Comparison of ENCODE assay signal across 10 mouse cellular contexts in genomic region chr11:114419002-114419401, GRCm38 (mm10).
DNase-seq lines count a peak whose midpoint lies in the region; ATAC-seq and TF ChIP-seq lines count a peak whose summit lies in the region.
"Had no signal": no experiment of that assay in that cellular context is flagged by ENCODE, and none has a peak within 500 bp of the region (broad histone marks: within the 10 kb centered on the region; RNA-seq: fewer than 3 reads in every experiment).

No protein-coding gene starts in this region.

- no peak for ATAC-seq in intestine, postnatal 0 days
- no peak for ATAC-seq in intestine, embryonic 16.5 days

- no peak overlapping the region for H3K9ac ChIP-seq in intestine, postnatal 0 days (ENCODE audit: low read depth, low read length)
- no peak overlapping the region for H3K9ac ChIP-seq in intestine, embryonic 16.5 days (ENCODE audit: low read depth, low read length)
- H3K9ac ChIP-seq: liver, embryonic 15.5 days had no signal

- 83% methylated on average over 7 of the region's 7 CpGs for WGBS in intestine, postnatal 0 days
- WGBS in intestine, embryonic 16.5 days, result 85% methylated on average over 7 of the region's 7 CpGs
- 79% methylated on average over 7 of the region's 7 CpGs for WGBS in midbrain, embryonic 10.5 days

- no peaks in the 10 kb centered on the region for H3K36me3 ChIP-seq in intestine, postnatal 0 days (ENCODE audit: control insufficient read depth, insufficient read depth)
- H3K36me3 ChIP-seq in intestine, embryonic 16.5 days (ENCODE audit: control insufficient read depth, insufficient read depth, low read length), result no peaks in the 10 kb centered on the region
- no peaks in the 10 kb centered on the region for H3K36me3 ChIP-seq in midbrain, embryonic 10.5 days
- H3K36me3 ChIP-seq: liver, embryonic 15.5 days had no signal

- H3K9me3 ChIP-seq in intestine, postnatal 0 days (ENCODE audit: control insufficient read depth), result no peaks in the 10 kb centered on the region
- H3K9me3 ChIP-seq in intestine, embryonic 16.5 days (ENCODE audit: control insufficient read depth, low read length), result no peaks in the 10 kb centered on the region
- H3K9me3 ChIP-seq in midbrain, embryonic 10.5 days (replicated peaks), result no peaks in the 10 kb centered on the region
- H3K9me3 ChIP-seq: liver, embryonic 15.5 days had no signal

- no peak overlapping the region for H3K4me3 ChIP-seq in intestine, postnatal 0 days (ENCODE audit: low read depth, low read length)
- H3K4me3 ChIP-seq in intestine, embryonic 16.5 days (ENCODE audit: low read length), result no peak overlapping the region
- no peak overlapping the region for H3K4me3 ChIP-seq in midbrain, embryonic 10.5 days
- H3K4me3 ChIP-seq: liver, embryonic 15.5 days had no signal

- H3K27me3 ChIP-seq in intestine, postnatal 0 days (replicated peaks; ENCODE audit: control insufficient read depth, insufficient read depth, low read length), result no peaks in the 10 kb centered on the region
- no peaks in the 10 kb centered on the region for H3K27me3 ChIP-seq in intestine, embryonic 16.5 days (replicated peaks; ENCODE audit: control insufficient read depth, insufficient read depth, low read length)
- H3K27me3 ChIP-seq in midbrain, embryonic 10.5 days (ENCODE audit: low read depth, poor library complexity, severe bottlenecking), result no peaks in the 10 kb centered on the region
- H3K27me3 ChIP-seq: liver, embryonic 15.5 days had no signal

- H3K4me1 ChIP-seq in intestine, postnatal 0 days (replicated peaks; ENCODE audit: control insufficient read depth, insufficient read depth, low read length), result no peaks in the 10 kb centered on the region
- no peaks in the 10 kb centered on the region for H3K4me1 ChIP-seq in intestine, embryonic 16.5 days (ENCODE audit: control insufficient read depth, insufficient read depth, low read length)
- no peaks in the 10 kb centered on the region for H3K4me1 ChIP-seq in midbrain, embryonic 10.5 days
- H3K4me1 ChIP-seq: liver, embryonic 15.5 days had no signal

- H3K27ac ChIP-seq in intestine, postnatal 0 days (ENCODE audit: low read depth, low read length), result no peak overlapping the region
- no peak overlapping the region for H3K27ac ChIP-seq in intestine, embryonic 16.5 days (ENCODE audit: low read length)
- H3K27ac ChIP-seq in midbrain, embryonic 10.5 days (replicated peaks), result no peak overlapping the region
- H3K27ac ChIP-seq: liver, embryonic 15.5 days had no signal

- TF ChIP-seq POLR2A in brain, embryonic 14.5 days (IDR thresholded peaks at IDR 0.05; ENCODE audit: borderline replicate concordance, extremely low read depth, insufficient read depth, insufficient read length, poor library complexity, severe bottlenecking), result no peak

- H3K4me2 ChIP-seq in intestine, postnatal 0 days (replicated peaks; ENCODE audit: low read depth), result no peak overlapping the region
- no peak overlapping the region for H3K4me2 ChIP-seq in intestine, embryonic 16.5 days (ENCODE audit: low read depth, low read length)
- H3K4me2 ChIP-seq: liver, embryonic 15.5 days had no signal

- DNase-seq in thymus, postnatal 4 days, result peak; percentile 48
- no peak for DNase-seq in thymus, postnatal 10 days (ENCODE audit: low spot score in 2 of 2)
- no peak for DNase-seq in brain, embryonic 14.5 days (ENCODE audit: low read depth)
- DNase-seq in midbrain, embryonic 10.5 days (ENCODE audit: low spot score), result no peak
- no peak for DNase-seq in cerebellum, adult 11 months
- DNase-seq: cerebellum, postnatal 25 days; kidney, postnatal 25 days had no signal

- peak; percentile 48 for TF ChIP-seq CTCF in intestine, postnatal 0 days (IDR thresholded peaks at IDR 0.05; ENCODE audit: low read depth)
- peak; percentile 45; the same call in 1 of the 2 replicates for TF ChIP-seq CTCF in brain, embryonic 14.5 days (IDR thresholded peaks at IDR 0.05; ENCODE audit: borderline replicate concordance, extremely low read depth, insufficient read depth, insufficient read length)
